Mouse (Mus musculus) neural tube, embryonic 15.5 days (tissue): Measurements from ENCODE around the gene Gpr88. TPM values are rescaled to one million over a fixed set of nuclear protein-coding genes. Genes with fewer than 3 reads are reported as not detected.

Experiments
- ATAC-seq: fragments of 200-750 bp; cut with Nextera tagmentation; 2 replicates; pipeline ENCODE4 v1.8.0; 2017; ENCODE audit warnings: mild to moderate bottlenecking, moderate TSS enrichment, moderate library complexity; ENCODE audit not compliant: low FRiP score
- H3K27ac ChIP-seq: fragments of 300-500 bp; sonication (generic); replicated peaks from 2 replicates; pipeline ENCODE4 v1.5.1; 2015; ENCODE audit warnings: mild to moderate bottlenecking, inconsistent platforms
- H3K27me3 ChIP-seq: fragments of 300-500 bp; sonication (generic); replicated peaks from 2 replicates; pipeline ENCODE4 v1.6.1; 2015; ENCODE audit warnings: inconsistent platforms
- H3K36me3 ChIP-seq: fragments of 300-500 bp; sonication (generic); 2 replicates; pipeline ENCODE4 v1.6.1; 2015; ENCODE audit warnings: inconsistent platforms
- H3K4me1 ChIP-seq: fragments of 300-500 bp; sonication (generic); 2 replicates; pipeline ENCODE4 v1.6.1; 2015; ENCODE audit warnings: inconsistent platforms
- H3K4me2 ChIP-seq: fragments of 300-500 bp; sonication (generic); 2 replicates; pipeline ENCODE4 v1.6.1; 2015; ENCODE audit warnings: inconsistent platforms, mild to moderate bottlenecking, moderate library complexity
- H3K4me3 ChIP-seq: fragments of 300-500 bp; sonication (generic); replicated peaks from 2 replicates; pipeline ENCODE4 v1.5.1; 2015; ENCODE audit warnings: mild to moderate bottlenecking, inconsistent platforms
- H3K9ac ChIP-seq: fragments of 300-500 bp; sonication (generic); replicated peaks from 2 replicates; pipeline ENCODE4 v1.6.1; 2015; ENCODE audit warnings: mild to moderate bottlenecking, inconsistent platforms
- H3K9me3 ChIP-seq: fragments of 300-500 bp; sonication (generic); replicated peaks from 2 replicates; pipeline ENCODE4 v1.6.1; 2016; ENCODE audit warnings: inconsistent platforms
- WGBS: fragments of 180-500 bp; shearing (Covaris S2); methylation state at CpG from one replicate; pipeline ENCODE4 v1.1.7; 2015; ENCODE audit warnings: mixed read lengths; 5-methylcytosine and 5-hydroxymethylcytosine counted together
- polyA plus RNA-seq: library from polyadenylated mRNA; unstranded; fragments of >200 nt; fragmentation: Nextera tagmentation; extraction: Ambion mirVana; gene quantifications from 2 replicates; pipeline ENCODE4 v1.2.1, GENCODE M21; 2015

The Gpr88 gene
- 5.3 and 6.4 TPM in 2 replicates for polyA plus RNA-seq

DNA sequence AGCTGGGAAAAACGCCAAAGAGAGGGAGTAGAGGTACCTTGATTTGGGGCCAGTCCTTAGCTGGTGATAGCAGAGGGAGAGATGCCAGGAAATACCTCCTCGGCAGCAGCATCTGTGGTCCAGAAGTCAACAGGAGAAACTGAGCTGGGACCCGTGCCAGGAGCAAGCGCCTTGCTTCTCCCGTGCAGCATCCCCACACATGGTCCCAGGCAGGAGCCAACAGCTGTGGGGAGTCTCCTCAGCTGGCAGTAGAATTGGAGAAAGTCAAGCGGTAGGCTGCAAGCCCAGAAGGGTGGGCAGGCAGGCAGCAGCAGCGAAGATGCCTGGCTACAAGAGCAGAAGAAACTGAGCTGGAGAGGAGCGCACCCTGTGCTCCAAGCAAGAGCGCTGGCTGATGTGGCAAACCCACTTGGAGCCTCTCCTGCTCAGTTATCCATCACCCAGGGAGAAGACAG, at the start of gene Gpr88:
Gene Gpr88, minus strand, starts transcription at position 427 of the 455 bp plus-strand sequence.
- Histone ChIP-seq H3K9me3 (no peaks in the 10 kb centered on the region), H3K36me3 (no peaks in the 10 kb centered on the region), H3K9ac (peak within 1 kb of the TSS; percentile 54), H3K4me3 (peak within 1 kb of the TSS; percentile 57), H3K27me3 (0 out of 2 replicates have a peak, but pooled peaks cover 14% of the 10 kb centered on the region), H3K27ac (peak within 1 kb of the TSS; percentile 63), H3K4me1 (peaks cover 29% of the 10 kb centered on the region), H3K4me2 (peak within 1 kb of the TSS; percentile 99)
- WGBS, result under 1% methylated on average over 9 of the region's 9 CpGs
- ATAC-seq, result peak; percentile 61

DNA sequence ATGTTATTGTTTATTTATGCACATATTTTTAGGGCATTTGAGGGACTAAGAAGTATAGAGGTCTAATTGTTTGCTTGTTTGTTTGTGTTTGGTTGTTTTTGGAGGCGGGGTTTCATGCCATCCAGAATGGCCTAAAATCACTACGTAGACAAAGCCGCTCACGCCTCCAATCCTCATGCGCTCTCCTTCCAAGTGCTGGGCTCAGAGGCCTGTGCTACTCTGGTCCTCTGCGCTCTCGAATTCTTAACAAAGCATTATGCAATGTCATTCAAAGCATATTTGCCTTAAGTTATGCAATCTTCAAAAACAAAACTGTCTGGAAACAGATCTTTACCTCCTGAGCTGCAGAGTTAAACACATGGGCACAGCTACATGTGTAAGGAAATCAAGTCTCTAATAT, 49.3 kb upstream of the Gpr88 start:
- no peak overlapping the region for H3K4me3 ChIP-seq
- no peaks in the 10 kb centered on the region for H3K27me3 ChIP-seq
- no peak overlapping the region for H3K9ac ChIP-seq
- no peak overlapping the region for H3K27ac ChIP-seq
- no peaks in the 10 kb centered on the region for H3K4me1 ChIP-seq
- no peaks in the 10 kb centered on the region for H3K36me3 ChIP-seq
- 95% methylated on average over 7 of the region's 7 CpGs for WGBS
- no peaks in the 10 kb centered on the region for H3K9me3 ChIP-seq
- no peak overlapping the region for H3K4me2 ChIP-seq
- no peak for ATAC-seq

DNA sequence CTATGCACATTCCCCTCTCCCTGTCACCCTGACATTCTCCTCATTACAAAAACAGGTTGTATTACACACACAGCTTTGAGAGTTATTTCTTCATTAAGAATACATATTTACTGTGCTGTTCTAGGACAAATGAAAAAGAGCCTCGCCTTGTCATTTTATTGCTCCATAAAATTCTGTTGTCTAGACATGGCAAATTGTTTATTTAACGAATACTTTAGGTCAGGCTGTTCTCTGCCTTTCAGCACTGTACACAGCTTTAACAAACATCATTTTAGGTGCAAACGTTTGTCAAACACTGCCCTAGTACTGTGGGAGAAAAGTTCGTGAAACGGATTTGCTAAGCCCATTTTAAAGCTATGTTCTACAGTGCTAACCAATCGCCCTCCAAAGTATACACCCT, 48.5 kb upstream of the Gpr88 start:
- Histone ChIP-seq H3K4me1 (no peaks in the 10 kb centered on the region), H3K27ac (no peak overlapping the region), H3K27me3 (no peaks in the 10 kb centered on the region), H3K4me3 (no peak overlapping the region), H3K9me3 (no peaks in the 10 kb centered on the region), H3K36me3 (no peaks in the 10 kb centered on the region), H3K9ac (no peak overlapping the region), H3K4me2 (no peak overlapping the region)
- 80% methylated on average over 6 of the region's 6 CpGs for WGBS
- no peak for ATAC-seq

DNA sequence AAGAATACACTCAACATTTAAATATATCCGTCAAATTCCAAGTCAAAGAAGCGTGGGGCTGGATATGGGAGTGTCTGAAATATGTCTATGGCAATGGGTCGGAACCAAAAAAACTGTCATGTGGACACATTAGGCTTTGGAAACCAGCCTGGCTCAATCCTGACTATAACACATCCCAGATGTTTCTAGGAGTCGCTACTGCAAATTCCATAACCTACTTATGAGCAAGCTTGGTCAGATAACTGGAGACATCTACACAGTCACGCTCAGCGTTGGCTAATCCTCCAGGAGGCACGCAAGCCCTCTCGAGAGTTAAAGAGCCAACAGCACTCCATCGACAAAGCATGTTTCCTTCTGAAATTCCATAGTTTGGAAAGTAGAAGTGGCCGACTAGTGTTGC, 45.4 kb upstream of the Gpr88 start:
- Histone ChIP-seq H3K27ac (no peak overlapping the region), H3K27me3 (no peaks in the 10 kb centered on the region), H3K36me3 (peaks cover 2% of the 10 kb centered on the region; the same call in 1 of the 2 replicates), H3K4me3 (no peak overlapping the region), H3K4me2 (no peak overlapping the region), H3K9ac (no peak overlapping the region), H3K9me3 (no peaks in the 10 kb centered on the region), H3K4me1 (no peaks in the 10 kb centered on the region)
- no peak for ATAC-seq
- 97% methylated on average over 10 of the region's 10 CpGs for WGBS

DNA sequence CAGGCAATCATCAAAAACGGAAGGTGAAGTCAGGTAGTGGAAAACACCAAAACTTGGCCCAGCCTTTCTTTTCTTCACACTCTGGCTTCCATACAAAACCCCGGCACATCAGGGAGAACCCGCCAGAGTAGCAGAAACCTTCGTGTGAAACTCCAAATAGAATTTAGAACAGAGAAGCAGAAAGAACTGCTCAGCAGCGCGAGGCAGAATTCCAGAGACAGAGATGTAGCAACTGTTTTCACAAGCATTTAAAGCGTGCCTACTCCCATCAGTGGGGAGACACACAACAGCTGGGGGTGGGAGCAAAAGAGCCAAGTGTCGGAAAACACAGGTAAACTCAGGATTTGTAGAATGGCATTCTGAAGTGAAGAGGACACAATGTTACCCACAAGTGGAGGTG, 44.7 kb upstream of the Gpr88 start:
- ATAC-seq, result no peak
- H3K36me3 ChIP-seq, result peaks cover 5% of the 10 kb centered on the region; the same call in 1 of the 2 replicates
- no peaks in the 10 kb centered on the region for H3K9me3 ChIP-seq
- no peaks in the 10 kb centered on the region for H3K27me3 ChIP-seq
- H3K9ac ChIP-seq, result no peak overlapping the region
- H3K4me2 ChIP-seq, result no peak overlapping the region
- no peak overlapping the region for H3K4me3 ChIP-seq
- H3K4me1 ChIP-seq, result no peaks in the 10 kb centered on the region
- 90% methylated on average over 8 of the region's 8 CpGs for WGBS
- no peak overlapping the region for H3K27ac ChIP-seq

DNA sequence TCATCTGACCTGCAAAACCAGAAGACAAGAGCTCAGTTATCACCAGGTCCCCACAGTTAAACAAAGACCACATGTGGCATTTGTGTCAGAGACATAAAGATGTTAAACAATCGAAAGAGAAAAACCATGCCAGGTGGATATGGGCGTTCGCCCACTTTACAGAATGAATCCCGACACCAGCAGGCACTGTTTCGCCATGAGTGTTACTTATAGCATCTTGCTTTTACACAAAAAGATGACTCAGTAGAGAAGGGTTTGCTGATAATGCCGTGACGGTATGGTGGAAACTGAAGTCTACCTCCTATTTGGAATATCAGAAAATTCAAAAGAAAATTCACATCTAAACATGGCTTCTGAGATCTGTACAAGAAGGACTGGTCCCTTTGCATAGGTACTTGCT, 43.9 kb upstream of the Gpr88 start:
- Histone ChIP-seq H3K9me3 (no peaks in the 10 kb centered on the region), H3K27ac (no peak overlapping the region), H3K4me3 (no peak overlapping the region), H3K27me3 (no peaks in the 10 kb centered on the region), H3K4me2 (no peak overlapping the region), H3K4me1 (no peaks in the 10 kb centered on the region), H3K36me3 (peaks cover 5% of the 10 kb centered on the region; the same call in 1 of the 2 replicates), H3K9ac (no peak overlapping the region)
- WGBS, result 93% methylated on average over 7 of the region's 7 CpGs
- no peak for ATAC-seq

DNA sequence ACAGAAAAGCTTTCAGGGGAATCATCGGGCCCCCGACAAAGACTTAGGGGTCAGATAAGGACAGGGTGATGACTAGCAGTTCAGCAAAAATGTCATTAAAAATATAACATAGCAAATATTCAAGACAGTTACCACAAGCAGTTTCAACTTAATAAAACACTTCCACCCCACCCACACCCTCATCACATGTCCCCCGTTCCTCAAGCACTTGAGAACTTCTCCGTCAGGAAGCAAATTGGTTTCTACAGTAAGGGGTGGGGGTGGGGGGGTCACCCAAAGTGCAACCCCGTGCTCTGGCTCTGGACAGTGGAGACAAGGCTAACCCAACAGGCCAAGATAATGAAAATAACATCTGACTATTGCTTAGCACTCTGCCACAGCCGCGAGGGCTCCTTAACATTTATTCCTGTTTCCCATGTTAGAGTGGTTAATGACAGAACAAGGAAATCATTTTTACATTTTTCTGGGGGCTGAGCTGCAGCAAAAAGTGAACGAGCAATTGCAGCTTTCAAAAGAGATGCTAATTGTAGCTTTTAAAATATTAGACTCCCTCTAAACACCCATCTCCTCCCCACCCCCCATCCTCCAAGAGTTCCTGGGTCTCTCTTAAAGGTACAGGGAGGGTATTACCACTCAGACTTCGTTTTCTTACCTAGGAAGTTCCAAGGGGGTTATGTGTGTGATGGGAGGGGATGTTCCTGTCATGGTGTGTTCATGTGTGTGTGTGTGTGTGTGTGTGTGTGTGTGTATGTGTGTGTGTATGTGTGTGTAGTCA, 36.9 kb upstream of the Gpr88 start:
- Histone ChIP-seq H3K4me1 (no peaks in the 10 kb centered on the region), H3K27me3 (no peaks in the 10 kb centered on the region), H3K4me3 (no peak overlapping the region), H3K36me3 (peaks cover 5% of the 10 kb centered on the region; the same call in 1 of the 2 replicates), H3K9me3 (no peaks in the 10 kb centered on the region), H3K9ac (no peak overlapping the region), H3K27ac (no peak overlapping the region), H3K4me2 (no peak overlapping the region)
- ATAC-seq, result no peak
- WGBS, result 90% methylated on average over 9 of the region's 9 CpGs

DNA sequence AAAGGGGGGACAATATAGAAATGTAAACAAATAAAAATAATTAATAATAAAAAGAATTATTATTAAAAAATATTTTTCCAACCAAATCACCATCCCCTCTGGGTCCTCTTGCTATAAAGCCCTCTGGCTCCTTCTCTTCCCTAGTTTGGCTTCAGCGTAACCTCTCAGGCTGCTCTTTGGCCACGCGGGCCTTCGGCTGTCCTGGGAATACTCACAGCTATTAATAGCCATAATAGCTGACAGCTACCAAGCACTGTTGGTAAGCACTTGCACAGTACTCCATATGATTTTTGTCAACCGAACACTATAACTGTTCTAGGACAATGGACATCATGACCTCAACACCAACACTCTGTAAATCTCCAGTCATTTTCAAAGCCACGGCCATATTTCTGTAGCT, 35.5 kb upstream of the Gpr88 start:
- Histone ChIP-seq H3K27me3 (no peaks in the 10 kb centered on the region), H3K36me3 (peaks cover 4% of the 10 kb centered on the region; the same call in 1 of the 2 replicates), H3K9me3 (no peaks in the 10 kb centered on the region), H3K4me3 (no peak overlapping the region), H3K27ac (no peak overlapping the region), H3K4me1 (no peaks in the 10 kb centered on the region), H3K4me2 (no peak overlapping the region), H3K9ac (no peak overlapping the region)
- no peak for ATAC-seq
- 92% methylated on average over 6 of the region's 6 CpGs for WGBS

DNA sequence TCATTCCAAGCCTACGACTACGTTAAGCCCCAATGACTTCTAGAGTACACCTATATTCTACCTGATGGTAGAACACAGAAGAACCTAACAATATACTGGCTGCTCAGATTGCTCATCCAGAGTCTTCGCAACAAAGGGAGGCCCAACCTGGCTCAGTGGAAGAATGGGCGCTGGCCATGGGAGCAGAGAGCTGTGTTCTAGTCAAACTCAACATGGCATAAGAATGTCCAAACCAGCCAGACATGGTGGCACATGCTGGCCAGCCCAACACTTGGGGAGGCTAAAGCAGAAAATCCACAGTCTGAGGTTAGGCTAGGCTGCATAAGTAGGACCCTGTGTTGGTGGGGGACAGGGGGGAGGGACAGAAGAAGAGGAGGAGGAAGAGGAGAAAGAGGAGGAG, 31.4 kb upstream of the Gpr88 start:
- no peak for ATAC-seq
- Histone ChIP-seq H3K27me3 (no peaks in the 10 kb centered on the region), H3K4me1 (no peaks in the 10 kb centered on the region), H3K9ac (no peak overlapping the region), H3K36me3 (no peaks in the 10 kb centered on the region), H3K4me3 (no peak overlapping the region), H3K4me2 (no peak overlapping the region), H3K27ac (no peak overlapping the region), H3K9me3 (no peaks in the 10 kb centered on the region)
- 77% methylated on average over 4 of the region's 4 CpGs for WGBS

DNA sequence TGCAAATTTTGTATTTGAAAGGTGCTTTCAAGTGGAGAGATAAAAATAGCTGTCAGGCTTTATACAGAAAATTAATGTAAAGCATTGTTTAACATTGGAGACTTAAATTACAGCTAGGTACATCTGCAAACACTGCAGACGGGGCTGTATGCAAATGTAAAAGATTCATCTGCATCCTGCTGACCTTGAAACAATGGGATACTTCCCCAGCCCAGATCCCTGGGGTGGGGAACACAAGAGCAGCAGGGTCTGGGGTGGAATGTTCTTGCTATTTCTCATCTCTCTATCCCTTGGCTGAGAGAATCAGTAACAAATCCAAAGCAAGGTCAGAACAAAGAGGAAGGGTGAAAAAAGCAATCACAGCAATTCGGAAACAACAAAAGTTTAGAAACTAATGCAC, 30.7 kb upstream of the Gpr88 start:
- Histone ChIP-seq H3K4me2 (no peak overlapping the region), H3K27ac (no peak overlapping the region), H3K27me3 (no peaks in the 10 kb centered on the region), H3K9ac (no peak overlapping the region), H3K36me3 (no peaks in the 10 kb centered on the region), H3K4me1 (no peaks in the 10 kb centered on the region), H3K9me3 (no peaks in the 10 kb centered on the region), H3K4me3 (no peak overlapping the region)
- 23% methylated on average over 2 of the region's 2 CpGs for WGBS
- ATAC-seq, result no peak

DNA sequence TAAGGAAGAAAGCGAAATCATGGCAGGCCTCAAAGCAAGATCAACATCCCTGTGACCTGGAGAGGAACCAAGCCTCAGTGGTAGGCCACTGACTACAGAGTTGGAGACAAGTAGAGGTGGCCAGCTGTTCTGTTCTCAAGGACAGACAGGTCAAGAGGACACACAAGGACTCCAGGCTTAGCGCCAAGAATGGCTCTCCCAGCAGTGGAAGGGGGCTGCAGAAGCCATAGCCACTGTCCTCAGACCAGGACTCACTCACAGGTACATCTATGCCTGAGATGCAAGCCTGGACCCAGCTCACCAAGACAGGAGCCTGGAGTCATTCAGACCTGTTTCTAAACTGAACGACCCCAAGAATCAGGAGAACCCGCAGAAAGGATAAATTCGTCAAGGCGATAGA, 28.4 kb upstream of the Gpr88 start:
- no peaks in the 10 kb centered on the region for H3K4me1 ChIP-seq
- H3K4me3 ChIP-seq, result no peak overlapping the region
- no peaks in the 10 kb centered on the region for H3K9me3 ChIP-seq
- H3K36me3 ChIP-seq, result no peaks in the 10 kb centered on the region
- no peak for ATAC-seq
- H3K9ac ChIP-seq, result no peak overlapping the region
- WGBS, result 91% methylated on average over 6 of the region's 6 CpGs
- no peak overlapping the region for H3K27ac ChIP-seq
- H3K27me3 ChIP-seq, result no peaks in the 10 kb centered on the region
- H3K4me2 ChIP-seq, result no peak overlapping the region

DNA sequence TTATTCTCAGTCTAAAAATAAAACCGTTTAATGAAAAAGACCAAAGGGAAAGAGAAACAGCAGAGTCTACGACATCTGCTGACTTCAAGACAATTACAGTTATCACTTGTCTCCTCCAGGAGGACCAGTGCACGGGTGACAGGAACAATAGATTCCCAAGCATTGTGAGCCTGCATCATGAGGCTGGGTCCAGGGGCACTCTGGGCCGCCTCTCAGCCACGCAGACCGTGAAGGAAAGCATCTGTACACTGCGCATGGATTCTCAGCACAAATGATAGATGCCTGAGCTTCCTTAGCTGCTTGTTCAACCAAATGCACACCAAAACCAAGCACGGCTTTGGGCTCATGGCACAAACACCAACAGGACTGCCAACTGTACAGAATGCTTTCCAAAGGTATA, 23.8 kb upstream of the Gpr88 start:
- H3K4me2 ChIP-seq, result no peak overlapping the region
- no peaks in the 10 kb centered on the region for H3K27me3 ChIP-seq
- H3K4me3 ChIP-seq, result no peak overlapping the region
- no peak for ATAC-seq
- no peak overlapping the region for H3K9ac ChIP-seq
- 58% methylated on average over 8 of the region's 8 CpGs for WGBS
- H3K4me1 ChIP-seq, result 0 out of 2 replicates have a peak, but pooled peaks cover 5% of the 10 kb centered on the region
- no peaks in the 10 kb centered on the region for H3K36me3 ChIP-seq
- no peak overlapping the region for H3K27ac ChIP-seq
- H3K9me3 ChIP-seq, result no peaks in the 10 kb centered on the region
